ENCODE assay signal across 15 mouse cellular contexts in the genomic region with DNA sequence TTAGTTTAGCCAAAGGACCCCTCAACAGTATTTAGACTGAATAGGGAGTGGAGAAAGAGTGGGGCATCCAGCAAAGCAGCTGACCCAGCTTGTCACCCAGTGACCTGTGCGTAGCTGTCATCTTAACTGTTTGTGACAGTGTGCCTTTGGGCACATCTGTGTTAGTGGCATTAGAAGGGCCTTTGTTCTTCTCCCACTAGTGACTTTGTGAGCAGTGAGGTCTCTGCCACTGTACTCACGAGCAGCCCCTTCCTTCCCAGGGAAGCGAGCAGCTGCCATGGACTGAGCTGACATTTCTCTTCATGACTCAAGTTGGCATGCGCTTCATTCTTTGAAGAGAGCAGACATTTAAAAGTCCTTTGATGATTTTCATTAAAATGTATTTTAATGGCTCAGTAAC.
"Had no signal": no experiment of that assay in that cellular context is flagged by ENCODE, and none has a peak within 500 bp of the region (broad histone marks: within the 10 kb centered on the region; RNA-seq: fewer than 3 reads in every experiment).

No protein-coding gene starts in this region.

- H3K27ac ChIP-seq: kidney, postnatal 0 days; limb, embryonic 13.5 days; liver, embryonic 14.5 days; neural tube, embryonic 13.5 days; stomach, postnatal 0 days had no signal

- H3K27me3 ChIP-seq: limb, embryonic 13.5 days; neural tube, embryonic 13.5 days had no signal

- DNase-seq: kidney, adult 11 months; kidney, adult 9 months; kidney, postnatal 36 days; layer of hippocampus, adult 9-11 months; layer of hippocampus, postnatal 36 days; lung, adult 18-20 months; right cerebral cortex, adult 18-20 months; right cerebral cortex, postnatal 25 days; thymus, adult 18-20 months; thymus, postnatal 14 days had no signal

- H3K36me3 ChIP-seq: limb, embryonic 13.5 days; neural tube, embryonic 13.5 days had no signal

- H3K4me2 ChIP-seq: limb, embryonic 13.5 days; neural tube, embryonic 13.5 days had no signal

- H3K4me3 ChIP-seq: limb, embryonic 13.5 days; neural tube, embryonic 13.5 days had no signal

- H3K9ac ChIP-seq: limb, embryonic 13.5 days; liver, embryonic 14.5 days; neural tube, embryonic 13.5 days had no signal

- H3K9me3 ChIP-seq: limb, embryonic 13.5 days; neural tube, embryonic 13.5 days had no signal

- H3K4me1 ChIP-seq: limb, embryonic 13.5 days; neural tube, embryonic 13.5 days had no signal
